Mouse (Mus musculus) granulocyte monocyte progenitor cell, adult 5-6 weeks (primary cell): ENCODE results near the gene Armh1. TPM values are rescaled to one million over a fixed set of nuclear protein-coding genes. Genes with fewer than 3 reads are reported as not detected.
A peak's percentile ranks its signal among the peaks of the same experiment; 100 is the strongest.

Experiments used
- ATAC-seq: replicated peaks from 2 replicates; pipeline ENCODE4 v1.8.0; 2016; ENCODE audit warnings: mild to moderate bottlenecking, moderate TSS enrichment, inconsistent platforms; ENCODE audit not compliant: poor library complexity, severe bottlenecking
- total RNA-seq, 2 experiments: library from RNA; stranded (forward) in 1 of 2; stranded (reverse) in 1 of 2; fragments of 200-712, 200-1000 nt in 1 of 2; fragments of >200 nt in 1 of 2; fragmentation: Nextera tagmentation in 1 of 2; gene quantifications; 2 replicates each; pipeline ENCODE4 v1.2.3; 2014 to 2017

Gene Armh1
- total RNA-seq, 2 experiments from 2014 or later, result not detected

DNA sequence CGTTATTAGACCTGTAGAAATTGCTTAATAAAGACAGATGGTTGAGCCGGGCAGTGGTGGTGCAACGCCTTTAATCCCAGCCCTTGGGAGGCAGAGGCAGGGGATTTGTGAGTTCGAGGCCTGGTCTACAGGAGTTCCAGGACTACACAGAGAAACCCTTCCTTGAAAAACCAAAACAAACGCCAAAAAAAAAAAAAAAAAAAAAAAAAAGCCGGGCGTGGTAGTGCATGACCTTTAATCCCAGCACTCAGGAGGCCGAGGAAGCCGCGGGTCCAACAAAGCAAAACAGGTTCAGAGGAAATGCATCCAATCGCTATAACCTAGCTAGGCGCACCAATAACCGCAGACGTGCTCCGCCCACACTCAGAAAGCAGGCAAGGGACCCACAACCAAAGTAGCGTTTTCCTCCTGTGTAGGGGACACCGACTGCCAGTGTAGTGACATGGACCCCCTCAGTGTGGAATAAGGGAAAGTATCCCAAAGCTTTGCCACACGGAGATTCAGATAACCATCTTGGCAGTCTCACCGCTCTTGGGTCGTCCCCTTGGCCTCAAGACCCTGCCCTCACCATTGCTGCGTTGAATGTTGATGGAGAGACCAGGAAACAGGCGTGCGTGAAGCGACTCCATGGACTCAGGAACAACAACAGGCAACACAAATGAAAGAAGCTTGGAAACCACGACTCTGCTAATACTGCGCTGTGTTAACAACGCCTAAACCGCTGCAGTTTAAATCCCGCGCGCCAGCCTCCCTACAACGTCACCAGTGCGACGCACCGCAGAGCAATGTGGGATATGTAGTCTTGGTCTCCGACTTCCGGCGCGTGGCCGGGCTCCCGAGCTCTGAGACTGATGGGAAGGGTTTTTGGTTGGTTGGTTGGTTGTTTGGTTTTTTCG, 69.8 kb downstream of the Armh1 start, which contains the start of gene Kif2c:
Gene Kif2c (minus strand): TSS at position 777 of the 896 bp plus-strand sequence.
- ATAC-seq, result peak; percentile 98

GRCm38 (mm10) chr4:117169936-117170335, 82.0 kb downstream of the Armh1 start:
- no peak for ATAC-seq

Other genes starting within 250 kb of the Armh1 start
- 13.1 and 31.2 TPM in 2 replicates for gene Eif2b3, start 232.7 kb downstream of the Armh1 start, total RNA-seq (2014; fragmentation: Nextera tagmentation)
- 39.7 and 41.3 TPM in 2 replicates for gene Eif2b3, start 232.7 kb downstream of the Armh1 start, total RNA-seq (2017)
- gene Ptch2, start 156.1 kb downstream of the Armh1 start, total RNA-seq (2014; fragmentation: Nextera tagmentation), result 0.97 TPM in 1 of 2 replicates, not detected in the other
- gene Ptch2, start 156.1 kb downstream of the Armh1 start, total RNA-seq (2017), result not detected in 2 replicates
- 5.0 and 14.5 TPM in 2 replicates for gene Btbd19, start 126.4 kb downstream of the Armh1 start, total RNA-seq (2014; fragmentation: Nextera tagmentation)
- gene Btbd19, start 126.4 kb downstream of the Armh1 start, total RNA-seq (2017), result 6.9 and 7.2 TPM in 2 replicates
- gene Tctex1d4, start 125.3 kb downstream of the Armh1 start, total RNA-seq (2014; fragmentation: Nextera tagmentation), result 0.77 TPM in 1 of 2 replicates, not detected in the other
- not detected in 2 replicates for gene Tctex1d4, start 125.3 kb downstream of the Armh1 start, total RNA-seq (2017)
- 1.5 and 2.2 TPM in 2 replicates for gene Plk3, start 118.2 kb downstream of the Armh1 start, total RNA-seq (2014; fragmentation: Nextera tagmentation)
- 1.5 and 2.5 TPM in 2 replicates for gene Plk3, start 118.2 kb downstream of the Armh1 start, total RNA-seq (2017)
- 4,230 and 5,237 TPM in 2 replicates for gene Rps8, start 95.9 kb downstream of the Armh1 start, total RNA-seq (2014; fragmentation: Nextera tagmentation)
- gene Rps8, start 95.9 kb downstream of the Armh1 start, total RNA-seq (2017), result 2,283 and 2,839 TPM in 2 replicates
- gene Kif2c, start 69.5 kb downstream of the Armh1 start, total RNA-seq (2014; fragmentation: Nextera tagmentation), result 15.8 and 23.5 TPM in 2 replicates
- gene Kif2c, start 69.5 kb downstream of the Armh1 start, total RNA-seq (2017), result 44.9 and 47.0 TPM in 2 replicates
- 3.7 and 5.1 TPM in 2 replicates for gene Tmem53, start 174 bp downstream of the Armh1 start, total RNA-seq (2014; fragmentation: Nextera tagmentation)
- gene Tmem53, start 174 bp downstream of the Armh1 start, total RNA-seq (2017), result 0.36 and 4.8 TPM in 2 replicates
- 90.2 and 113 TPM in 2 replicates for gene Rnf220, start 244.9 kb upstream of the Armh1 start, total RNA-seq (2014; fragmentation: Nextera tagmentation)
- 68.2 and 68.3 TPM in 2 replicates for gene Rnf220, start 244.9 kb upstream of the Armh1 start, total RNA-seq (2017)